Mouse (Mus musculus): ENCODE results near the gene Pald1.

DNA sequence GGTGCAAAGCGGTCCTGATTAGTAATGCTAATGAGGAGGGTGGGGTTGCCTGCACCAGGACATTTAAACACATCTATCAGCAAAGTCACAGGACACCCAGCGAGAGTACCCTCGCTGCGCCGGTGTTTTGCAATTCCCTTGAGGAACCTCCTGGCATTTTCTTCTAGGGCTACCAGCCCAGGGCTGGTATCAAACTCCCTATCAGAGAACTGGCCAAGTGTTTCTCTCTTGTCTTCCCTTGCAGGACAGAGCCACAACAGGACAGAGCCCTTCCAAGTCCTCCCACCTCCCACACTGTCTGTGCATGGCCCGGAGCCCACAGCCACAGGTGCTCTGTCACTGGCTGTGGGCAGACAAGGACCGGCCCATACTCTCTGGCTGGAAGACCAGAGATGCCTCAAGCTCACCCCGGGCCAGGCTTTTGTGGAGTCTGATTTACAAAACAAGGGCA lies 1.0 kb downstream of the Pald1 start:
- no peak for TF ChIP-seq TAL1 (IDR thresholded peaks at IDR 0.05; ENCODE audit: low read length)
- TF ChIP-seq GATA1 (IDR thresholded peaks at IDR 0.05; ENCODE audit: low read length): no peak
